Mouse (Mus musculus) splenic B cell, adult 2 months (primary cell): Measurements from ENCODE around the gene Dram1.

Experiments used
- DNase-seq: peaks from one replicate; pipeline ENCODE4 v3.0.0-alpha.2; 2011; ENCODE audit warnings: low read depth, low spot score
- H3K27me3 ChIP-seq: 2 replicates; pipeline ENCODE4 v1.6.1; 2012; ENCODE audit warnings: mild to moderate bottlenecking, low read length, moderate library complexity, mixed read lengths; ENCODE audit not compliant: control insufficient read depth, poor library complexity, insufficient read depth, severe bottlenecking
- H3K36me3 ChIP-seq: 2 replicates; pipeline ENCODE4 v1.6.1; 2012; ENCODE audit warnings: mild to moderate bottlenecking, low read length, moderate library complexity, mixed read lengths; ENCODE audit not compliant: control insufficient read depth, poor library complexity, insufficient read depth, severe bottlenecking

The Dram1 gene

GRCm38 (mm10) chr10:88398668-88399243 lies 19.9 kb upstream of the Dram1 start:
- no peak for DNase-seq
- Histone ChIP-seq H3K27me3 (no peaks in the 10 kb centered on the region), H3K36me3 (no peaks in the 10 kb centered on the region)

GRCm38 (mm10) chr10:88392181-88392847 lies 13.4 kb upstream of the Dram1 start:
- H3K27me3 ChIP-seq = no peaks in the 10 kb centered on the region
- 0 out of 2 replicates have a peak, but pooled peaks cover 3% of the 10 kb centered on the region for H3K36me3 ChIP-seq
- DNase-seq = no peak

DNA sequence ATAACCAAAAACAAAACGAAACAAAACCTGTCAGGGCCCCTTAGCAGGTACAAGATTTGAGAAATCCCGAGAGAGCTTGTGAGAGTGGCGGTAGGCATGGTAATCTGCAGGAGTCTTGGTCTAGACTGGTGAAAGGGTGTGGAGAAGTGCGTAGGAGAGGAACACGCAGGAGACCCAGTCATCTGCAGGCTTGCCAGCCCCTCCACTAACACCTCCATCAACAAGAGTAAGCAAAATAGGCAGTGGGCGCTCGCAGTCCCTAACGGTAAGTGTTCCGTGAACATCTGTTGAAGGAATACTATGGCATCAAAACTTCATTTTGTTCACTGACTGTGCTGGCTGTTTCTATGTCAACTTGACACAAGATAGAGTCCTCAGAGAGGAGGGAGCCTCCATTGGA lies 12.6 kb upstream of the Dram1 start:
- no peaks in the 10 kb centered on the region for H3K27me3 ChIP-seq
- 0 out of 2 replicates have a peak, but pooled peaks cover 3% of the 10 kb centered on the region for H3K36me3 ChIP-seq
- no peak for DNase-seq

DNA sequence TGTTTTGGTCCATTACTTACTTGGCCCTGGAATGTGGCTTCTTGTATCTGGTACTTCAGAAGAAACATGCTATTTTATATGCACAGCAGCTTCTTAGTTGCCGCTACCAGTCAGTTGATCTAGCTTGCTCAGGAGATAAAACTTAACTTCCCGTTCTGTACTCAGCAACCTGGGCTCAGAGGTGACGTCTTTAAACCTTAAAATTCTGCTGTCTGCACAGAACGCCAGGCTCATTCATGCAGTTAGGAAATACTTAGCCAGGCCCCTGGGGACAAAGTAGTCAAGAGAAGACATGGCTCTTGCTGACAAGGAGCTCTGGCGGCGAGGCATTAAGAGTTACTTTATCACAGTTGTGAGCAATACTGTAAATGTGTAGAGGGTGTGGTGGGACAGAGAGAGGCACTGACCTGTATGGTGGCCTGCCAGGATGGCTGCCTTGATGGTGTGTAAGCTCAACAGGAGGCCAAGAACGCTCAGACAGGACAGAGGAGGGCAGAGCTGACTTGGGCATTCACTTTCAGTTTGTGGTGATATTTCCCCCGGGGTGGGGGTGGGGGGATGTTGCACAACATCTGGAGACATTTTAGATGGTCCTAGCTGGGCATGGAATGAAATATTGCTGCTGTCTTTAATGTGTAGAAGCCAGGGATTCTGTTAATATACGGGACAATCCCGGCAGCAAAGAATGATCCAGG lies 11.4 kb upstream of the Dram1 start:
- Histone ChIP-seq H3K27me3 (no peaks in the 10 kb centered on the region), H3K36me3 (0 out of 2 replicates have a peak, but pooled peaks cover 3% of the 10 kb centered on the region)
- DNase-seq = peak; percentile 87

GRCm38 (mm10) chr10:88389576-88389975 lies 10.7 kb upstream of the Dram1 start:
- Histone ChIP-seq H3K27me3 (no peaks in the 10 kb centered on the region), H3K36me3 (0 out of 2 replicates have a peak, but pooled peaks cover 3% of the 10 kb centered on the region)
- peak; percentile 57 for DNase-seq

- Histone ChIP-seq H3K36me3 (no peaks in the 10 kb centered on the region), H3K27me3 (no peaks in the 10 kb centered on the region)
- DNase-seq = no peak
Observed at GRCm38 (mm10) chr10:88386251-88386650, 7.4 kb upstream of the Dram1 start.

GRCm38 (mm10) chr10:88385758-88386157 lies 6.9 kb upstream of the Dram1 start:
- DNase-seq = no peak

GRCm38 (mm10) chr10:88385290-88385689 lies 6.4 kb upstream of the Dram1 start:
- no peaks in the 10 kb centered on the region for H3K27me3 ChIP-seq
- no peak for DNase-seq
- H3K36me3 ChIP-seq = no peaks in the 10 kb centered on the region

More at GRCm38 (mm10) chr10:88385758-88386157, 6.9 kb upstream of the Dram1 start:
- Histone ChIP-seq H3K36me3 (no peaks in the 10 kb centered on the region), H3K27me3 (no peaks in the 10 kb centered on the region)

- no peaks in the 10 kb centered on the region for H3K36me3 ChIP-seq
- H3K27me3 ChIP-seq = no peaks in the 10 kb centered on the region; the same call in 1 of the 2 replicates
- DNase-seq = no peak
Observed at GRCm38 (mm10) chr10:88384081-88384480, 5.2 kb upstream of the Dram1 start.

GRCm38 (mm10) chr10:88383479-88383878 lies 4.6 kb upstream of the Dram1 start:
- Histone ChIP-seq H3K27me3 (no peaks in the 10 kb centered on the region; the same call in 1 of the 2 replicates), H3K36me3 (no peaks in the 10 kb centered on the region)
- DNase-seq = no peak

DNA sequence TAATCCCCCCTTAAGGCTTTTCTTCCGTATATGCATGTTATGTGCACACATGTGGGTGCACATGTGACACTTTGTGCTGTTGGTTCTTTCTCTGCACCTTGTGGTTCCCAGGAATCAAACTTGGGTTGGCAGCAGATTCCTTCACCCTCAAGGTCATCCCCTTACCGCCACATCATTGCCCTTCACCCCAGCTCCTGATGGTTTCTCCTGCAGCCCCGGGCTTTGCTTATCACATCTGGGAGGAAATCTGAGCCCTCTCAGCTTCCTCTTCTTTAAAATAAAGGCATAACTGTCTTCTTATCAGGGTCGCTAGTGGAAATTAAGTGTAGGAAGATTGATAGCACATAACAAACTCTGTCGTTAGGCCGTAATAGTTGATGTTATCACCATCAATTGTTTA lies 3.1 kb upstream of the Dram1 start:
- no peak for DNase-seq
- Histone ChIP-seq H3K27me3 (no peaks in the 10 kb centered on the region; the same call in 1 of the 2 replicates), H3K36me3 (no peaks in the 10 kb centered on the region)

GRCm38 (mm10) chr10:88381286-88381685 lies 2.4 kb upstream of the Dram1 start:
- no peak for DNase-seq
- H3K27me3 ChIP-seq = no peaks in the 10 kb centered on the region; the same call in 1 of the 2 replicates
- H3K36me3 ChIP-seq = no peaks in the 10 kb centered on the region

DNA sequence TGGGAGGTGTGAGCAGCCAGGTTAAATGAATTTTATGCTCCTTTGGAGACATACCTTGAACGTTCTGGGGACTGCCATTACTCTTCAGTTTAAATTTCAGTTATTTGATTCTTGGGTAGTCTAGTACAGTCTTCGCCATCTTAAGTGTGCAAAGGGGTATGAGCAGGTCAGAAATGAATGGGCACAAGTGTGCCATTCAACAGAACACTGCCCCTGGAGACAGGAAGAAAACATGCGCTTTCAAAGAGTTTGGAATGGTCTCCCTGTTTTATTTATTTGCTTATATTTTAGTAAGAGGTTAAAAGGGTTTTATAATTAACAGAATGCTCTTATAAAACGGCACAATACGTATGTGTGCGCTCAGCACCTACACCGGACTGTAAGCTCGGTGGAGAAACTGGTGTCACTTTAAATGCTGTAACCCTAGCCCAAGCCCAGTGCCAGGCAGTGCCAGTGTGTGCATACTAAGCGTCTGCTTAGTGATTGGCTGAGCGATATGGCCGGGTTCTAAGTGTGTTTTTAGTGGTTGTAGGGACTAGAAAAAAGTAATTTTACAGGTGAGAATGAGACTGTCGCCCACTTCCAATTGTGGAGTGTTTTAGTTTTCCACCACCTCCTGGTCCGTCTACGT lies 1.7 kb upstream of the Dram1 start:
- Histone ChIP-seq H3K36me3 (no peaks in the 10 kb centered on the region), H3K27me3 (no peaks in the 10 kb centered on the region; the same call in 1 of the 2 replicates)
- DNase-seq = no peak

DNA sequence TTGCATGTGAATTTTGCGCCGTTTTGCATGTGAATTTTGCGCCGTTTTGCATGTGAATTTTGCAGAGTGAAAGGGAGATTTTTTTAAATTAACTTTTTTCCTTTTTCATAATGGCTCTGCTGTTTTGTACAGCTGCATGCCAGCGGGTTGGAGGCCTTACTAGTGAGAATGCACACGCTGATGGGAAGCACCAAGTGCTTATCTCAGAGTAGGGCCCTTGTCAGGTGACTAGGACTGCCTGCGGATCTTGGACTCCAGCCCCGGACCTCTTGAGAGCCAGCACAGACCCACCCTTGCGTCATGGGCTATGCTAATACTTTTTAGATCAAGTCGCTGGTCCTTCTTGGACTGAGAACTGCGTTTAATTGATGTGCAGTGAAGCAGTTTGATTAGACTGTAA lies 1.1 kb upstream of the Dram1 start:
- no peak for DNase-seq

GRCm38 (mm10) chr10:88377666-88378065 lies 1.2 kb downstream of the Dram1 start:
- no peaks in the 10 kb centered on the region for H3K36me3 ChIP-seq
- no peaks in the 10 kb centered on the region; the same call in 1 of the 2 replicates for H3K27me3 ChIP-seq
- no peak for DNase-seq

More for the DNA sequence above, 1.1 kb upstream of the Dram1 start:
- Histone ChIP-seq H3K36me3 (no peaks in the 10 kb centered on the region), H3K27me3 (no peaks in the 10 kb centered on the region; the same call in 1 of the 2 replicates)
